Mouse (Mus musculus): Measurements from ENCODE around the gene Sco2. TPM values are rescaled to one million over a fixed set of nuclear protein-coding genes. Genes with fewer than 3 reads are reported as not detected.
A peak's percentile ranks its signal among the peaks of the same experiment; 100 is the strongest.

Gene Sco2
- polyA plus RNA-seq, 1 experiment from 2014 or later: 11.9 TPM

DNA sequence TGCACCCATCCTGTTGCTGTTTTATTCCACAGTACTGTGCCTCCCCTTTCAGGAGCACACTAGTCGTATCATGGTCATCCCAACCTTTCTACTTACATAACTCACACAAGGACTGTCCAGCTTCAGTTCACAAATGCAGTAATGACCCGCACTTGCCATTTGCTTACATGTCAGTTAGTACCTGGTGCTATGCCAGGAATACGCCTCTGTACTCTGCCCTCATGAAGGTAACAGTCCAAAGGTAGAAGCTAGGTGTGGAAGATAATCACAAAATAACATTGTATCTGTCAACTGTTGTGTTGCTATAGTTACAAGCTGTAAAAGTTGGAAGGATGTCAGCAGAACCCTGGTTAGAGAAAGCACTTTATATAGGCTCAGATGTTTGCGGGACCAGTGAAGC is 23.2 kb upstream of the Sco2 start:
- Histone ChIP-seq H3K4me3 (ENCODE audit: low read length) (no peak overlapping the region), H3K9me3 (replicated peaks; ENCODE audit: control insufficient read depth, low read length) (no peaks in the 10 kb centered on the region), H3K27ac (ENCODE audit: low read length) (no peak overlapping the region), H3K36me3 (ENCODE audit: control insufficient read depth, insufficient read depth) (no peaks in the 10 kb centered on the region), H3K27me3 (ENCODE audit: control insufficient read depth, insufficient read depth, low read length) (no peaks in the 10 kb centered on the region), H3K9ac (ENCODE audit: low read length) (no peak overlapping the region), H3K4me2 (ENCODE audit: low read depth, low read length) (no peak overlapping the region), H3K4me1 (ENCODE audit: control insufficient read depth, insufficient read depth, low read length) (no peaks in the 10 kb centered on the region)
- ATAC-seq (replicated peaks; ENCODE audit: extremely low read depth, insufficient read depth, low FRiP score): no peak
- WGBS: 81% methylated on average over 4 of the region's 4 CpGs

DNA sequence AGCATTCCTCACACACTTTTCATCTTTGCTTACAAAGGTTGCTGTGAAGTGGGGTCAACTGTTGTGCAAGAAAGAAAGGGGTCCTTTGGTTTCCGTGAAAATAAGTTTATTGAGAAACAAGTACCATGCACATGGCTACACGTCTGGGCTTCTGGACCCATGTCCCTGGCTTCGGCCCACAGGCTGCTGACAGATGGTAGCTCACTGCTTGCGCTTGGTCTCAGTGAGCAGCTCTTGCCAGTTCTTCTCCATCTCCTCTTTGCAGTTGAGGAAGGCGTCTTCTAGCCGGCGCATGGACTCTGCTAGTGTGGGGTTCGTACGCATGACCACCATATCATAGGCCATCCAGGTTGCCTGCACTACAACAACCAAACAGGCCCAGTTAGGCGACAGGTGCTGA is 16.4 kb upstream of the Sco2 start:
- H3K4me3 ChIP-seq (ENCODE audit: low read length): no peak overlapping the region
- H3K27ac ChIP-seq (ENCODE audit: low read length): no peak overlapping the region
- ATAC-seq (replicated peaks; ENCODE audit: extremely low read depth, insufficient read depth, low FRiP score): no peak
- no peak overlapping the region for H3K4me2 ChIP-seq (ENCODE audit: low read depth, low read length)
- no peaks in the 10 kb centered on the region for H3K4me1 ChIP-seq (ENCODE audit: control insufficient read depth, insufficient read depth, low read length)
- 87% methylated on average over 10 of the region's 10 CpGs for WGBS
- no peaks in the 10 kb centered on the region for H3K36me3 ChIP-seq (ENCODE audit: control insufficient read depth, insufficient read depth)
- no peaks in the 10 kb centered on the region for H3K9me3 ChIP-seq (replicated peaks; ENCODE audit: control insufficient read depth, low read length)
- peaks cover 5% of the 10 kb centered on the region; the same call in 1 of the 2 replicates for H3K27me3 ChIP-seq (ENCODE audit: control insufficient read depth, insufficient read depth, low read length)
- no peak overlapping the region for H3K9ac ChIP-seq (ENCODE audit: low read length)

DNA sequence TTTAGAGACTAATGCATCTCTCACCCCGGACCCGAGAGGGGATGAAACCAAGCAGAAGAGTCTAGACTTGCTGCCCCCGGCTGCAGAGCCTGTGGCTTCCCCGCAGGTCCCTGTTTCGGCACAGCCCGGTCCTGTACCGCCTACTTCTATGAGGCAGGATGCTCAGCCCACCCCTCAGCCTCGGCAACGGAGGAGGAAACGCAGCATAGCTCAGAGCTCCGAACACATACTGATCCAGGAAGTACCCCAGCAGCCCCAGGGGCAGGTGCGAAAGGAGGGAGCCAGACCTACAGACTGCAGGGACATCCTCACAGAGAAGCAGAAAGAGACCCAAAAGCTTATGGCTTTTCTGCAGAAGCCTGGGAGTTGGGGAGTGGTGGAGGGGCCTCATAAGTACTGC is 13.5 kb upstream of the Sco2 start:
- H3K27me3 ChIP-seq (ENCODE audit: control insufficient read depth, insufficient read depth, low read length): peaks cover 5% of the 10 kb centered on the region; the same call in 1 of the 2 replicates
- no peak overlapping the region for H3K9ac ChIP-seq (ENCODE audit: low read length)
- ATAC-seq (replicated peaks; ENCODE audit: extremely low read depth, insufficient read depth, low FRiP score): no peak; the same call in 1 of the 2 replicates
- no peak overlapping the region for H3K27ac ChIP-seq (ENCODE audit: low read length)
- no peaks in the 10 kb centered on the region for H3K9me3 ChIP-seq (replicated peaks; ENCODE audit: control insufficient read depth, low read length)
- H3K4me1 ChIP-seq (ENCODE audit: control insufficient read depth, insufficient read depth, low read length): no peaks in the 10 kb centered on the region
- 32% methylated on average over 12 of the region's 12 CpGs for WGBS
- H3K4me3 ChIP-seq (ENCODE audit: low read length): no peak overlapping the region
- no peaks in the 10 kb centered on the region for H3K36me3 ChIP-seq (ENCODE audit: control insufficient read depth, insufficient read depth)
- H3K4me2 ChIP-seq (ENCODE audit: low read depth, low read length): no peak overlapping the region

DNA sequence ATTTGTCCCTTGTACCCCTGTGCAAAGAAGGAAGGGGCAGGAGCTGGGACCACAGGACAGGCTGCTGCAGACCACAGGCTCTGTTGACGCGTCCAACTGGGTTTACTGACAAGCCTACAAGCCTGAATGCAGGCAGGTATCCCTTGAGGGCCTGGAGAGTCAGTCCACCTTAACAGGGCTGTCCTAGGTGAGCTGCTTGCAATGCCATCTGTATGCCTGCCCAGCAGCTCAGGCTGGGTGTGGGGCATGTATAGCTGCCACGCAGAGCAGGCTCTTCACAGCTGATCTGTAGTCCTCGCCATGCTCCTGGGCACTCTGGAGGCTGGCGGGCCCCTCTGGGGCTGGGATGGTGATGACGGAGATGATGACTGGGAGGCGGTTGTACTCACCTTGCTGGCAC is 11.0 kb upstream of the Sco2 start, which contains the start of gene Klhdc7b:
Gene Klhdc7b (plus strand): TSS at position 301 of the 400 bp plus-strand sequence.
- ATAC-seq (replicated peaks; ENCODE audit: extremely low read depth, insufficient read depth, low FRiP score): no peak
- Histone ChIP-seq H3K4me2 (ENCODE audit: low read depth, low read length) (no peak within 1 kb of the TSS), H3K9me3 (replicated peaks; ENCODE audit: control insufficient read depth, low read length) (no peaks in the 10 kb centered on the region), H3K27me3 (ENCODE audit: control insufficient read depth, insufficient read depth, low read length) (peaks cover 8% of the 10 kb centered on the region), H3K4me1 (ENCODE audit: control insufficient read depth, insufficient read depth, low read length) (0 out of 2 replicates have a peak, but pooled peaks cover under 1% of the 10 kb centered on the region), H3K9ac (ENCODE audit: low read length) (no peak within 1 kb of the TSS), H3K36me3 (ENCODE audit: control insufficient read depth, insufficient read depth) (no peaks in the 10 kb centered on the region), H3K4me3 (ENCODE audit: low read length) (no peak within 1 kb of the TSS), H3K27ac (ENCODE audit: low read length) (no peak within 1 kb of the TSS)
- WGBS: 72% methylated on average over 7 of the region's 7 CpGs

DNA sequence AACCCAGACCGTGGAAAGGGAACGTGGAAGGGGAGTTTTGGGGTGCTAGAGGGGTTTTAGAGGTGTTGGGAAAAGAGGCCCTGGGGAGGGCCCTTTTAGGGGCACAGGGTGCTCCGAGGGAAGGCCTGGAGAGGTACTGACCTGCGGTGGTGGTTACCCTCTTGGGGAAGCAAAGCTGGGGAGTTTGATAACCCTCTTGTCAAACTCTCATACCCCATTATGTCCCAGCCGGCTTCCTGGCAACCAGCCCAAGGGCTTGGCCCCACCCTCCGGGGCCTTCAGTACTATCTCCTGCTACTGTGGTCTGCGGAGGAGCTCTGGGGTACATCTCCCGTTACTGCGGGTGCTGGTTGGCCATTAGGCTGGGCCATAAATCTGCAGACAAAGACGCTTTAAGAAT is 5.8 kb upstream of the Sco2 start:
- peaks cover 35% of the 10 kb centered on the region for H3K27me3 ChIP-seq (ENCODE audit: control insufficient read depth, insufficient read depth, low read length)

DNA sequence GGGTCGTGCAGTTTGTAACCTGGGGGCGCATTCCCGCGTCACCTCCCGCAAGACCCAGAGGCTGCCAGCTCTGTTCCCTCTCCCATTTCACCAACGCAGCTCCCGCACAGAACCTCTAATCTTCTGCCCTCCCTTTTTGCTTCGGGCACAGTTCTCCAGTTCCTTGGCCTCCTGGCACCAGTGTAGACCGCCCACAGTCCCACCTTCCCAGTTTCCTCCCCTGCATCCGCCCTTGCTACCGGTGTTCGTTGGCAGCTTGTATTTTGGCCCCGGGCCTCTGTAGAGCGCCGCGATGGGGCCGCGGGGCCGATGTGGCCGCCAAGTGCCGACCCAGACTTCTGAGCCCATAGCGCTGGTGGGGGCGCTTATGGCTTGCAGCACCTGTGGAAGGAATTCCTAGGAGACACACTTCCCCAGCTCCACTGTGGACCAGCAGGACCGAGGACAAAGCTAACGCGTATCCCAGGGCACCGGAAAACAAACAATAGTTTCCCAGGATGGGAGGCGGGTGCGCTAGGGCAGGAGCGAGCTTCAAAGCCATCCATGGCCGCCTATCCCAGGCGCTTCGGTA is 5.3 kb upstream of the Sco2 start, which contains the start of gene Odf3b:
Gene Odf3b (minus strand): TSS at position 452 of the 571 bp plus-strand sequence.
- ATAC-seq (replicated peaks; ENCODE audit: extremely low read depth, insufficient read depth, low FRiP score): 0 out of 2 replicates have a peak, but pooled peaks have one; percentile 39
- Histone ChIP-seq H3K27me3 (ENCODE audit: control insufficient read depth, insufficient read depth, low read length) (peaks cover 35% of the 10 kb centered on the region), H3K36me3 (ENCODE audit: control insufficient read depth, insufficient read depth) (no peaks in the 10 kb centered on the region), H3K4me1 (ENCODE audit: control insufficient read depth, insufficient read depth, low read length) (peaks cover 19% of the 10 kb centered on the region), H3K4me3 (ENCODE audit: low read length) (peak within 1 kb of the TSS; percentile 57), H3K9ac (ENCODE audit: low read length) (peak within 1 kb of the TSS; percentile 62), H3K4me2 (ENCODE audit: low read depth, low read length) (peak within 1 kb of the TSS; percentile 84), H3K9me3 (replicated peaks; ENCODE audit: control insufficient read depth, low read length) (no peaks in the 10 kb centered on the region), H3K27ac (ENCODE audit: low read length) (no peak within 1 kb of the TSS)
- under 1% methylated on average over 28 of the region's 33 CpGs for WGBS

More for the DNA sequence above, 5.8 kb upstream of the Sco2 start:
- Histone ChIP-seq H3K27ac (ENCODE audit: low read length) (no peak overlapping the region), H3K4me1 (ENCODE audit: control insufficient read depth, insufficient read depth, low read length) (peaks cover 15% of the 10 kb centered on the region), H3K9ac (ENCODE audit: low read length) (peak overlapping the region; percentile 62), H3K4me2 (ENCODE audit: low read depth, low read length) (peak overlapping the region; percentile 84), H3K9me3 (replicated peaks; ENCODE audit: control insufficient read depth, low read length) (no peaks in the 10 kb centered on the region), H3K4me3 (ENCODE audit: low read length) (peak overlapping the region; percentile 57), H3K36me3 (ENCODE audit: control insufficient read depth, insufficient read depth) (no peaks in the 10 kb centered on the region)
- WGBS: 8% methylated on average over 10 of the region's 10 CpGs
- ATAC-seq (replicated peaks; ENCODE audit: extremely low read depth, insufficient read depth, low FRiP score): no peak

DNA sequence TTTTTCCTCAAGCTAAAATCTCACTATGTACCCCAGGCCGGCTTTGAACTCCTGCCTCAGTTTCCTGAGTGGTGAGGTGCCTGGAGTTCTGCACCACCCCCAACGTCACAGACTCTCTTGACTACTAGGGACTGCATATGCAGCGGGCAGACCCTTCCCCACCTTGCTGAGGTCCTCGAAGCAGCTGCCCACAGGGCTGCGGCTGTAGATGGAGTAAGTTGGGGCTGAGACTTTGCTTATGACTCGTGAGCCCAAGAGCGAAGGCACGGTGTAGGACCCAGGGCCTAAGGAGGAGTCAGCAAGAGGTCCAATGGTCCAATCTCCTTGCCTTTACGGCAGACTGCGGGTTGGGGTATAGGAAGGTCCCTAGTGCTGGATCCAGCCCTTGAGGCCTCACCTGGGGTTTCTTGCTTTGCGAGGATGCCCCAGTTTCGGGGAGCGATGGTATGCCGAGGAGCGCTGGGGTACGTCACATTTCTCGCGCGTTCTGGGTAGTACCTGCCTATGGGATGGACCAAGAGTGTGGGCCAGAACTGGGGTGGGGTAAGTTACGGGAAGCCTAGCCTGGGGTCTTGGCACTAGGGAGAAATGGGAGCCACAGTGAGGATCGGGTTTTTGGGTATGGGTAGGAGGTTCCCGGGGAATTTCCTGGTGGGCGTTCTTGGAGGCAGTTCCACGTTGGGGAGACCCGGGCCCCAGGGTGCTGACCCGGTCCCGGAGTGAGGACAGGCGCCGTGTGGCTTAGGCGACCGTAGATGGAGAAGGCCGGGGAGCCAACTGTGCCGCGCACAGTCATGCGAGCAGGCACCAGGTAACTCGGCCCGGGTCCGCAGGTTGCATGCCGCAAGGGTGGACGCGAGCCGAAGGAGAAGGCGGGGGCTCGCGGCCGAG is 4.5 kb upstream of the Sco2 start:
- peaks cover 35% of the 10 kb centered on the region for H3K27me3 ChIP-seq (ENCODE audit: control insufficient read depth, insufficient read depth, low read length)
- 16% methylated on average over 39 of the region's 46 CpGs for WGBS
- ATAC-seq (replicated peaks; ENCODE audit: extremely low read depth, insufficient read depth, low FRiP score): no peak
- peak overlapping the region; percentile 84 for H3K4me2 ChIP-seq (ENCODE audit: low read depth, low read length)
- H3K9me3 ChIP-seq (replicated peaks; ENCODE audit: control insufficient read depth, low read length): no peaks in the 10 kb centered on the region
- H3K9ac ChIP-seq (ENCODE audit: low read length): peak overlapping the region; percentile 62
- H3K27ac ChIP-seq (ENCODE audit: low read length): no peak overlapping the region
- peak overlapping the region; percentile 57 for H3K4me3 ChIP-seq (ENCODE audit: low read length)
- no peaks in the 10 kb centered on the region for H3K36me3 ChIP-seq (ENCODE audit: control insufficient read depth, insufficient read depth)
- H3K4me1 ChIP-seq (ENCODE audit: control insufficient read depth, insufficient read depth, low read length): peaks cover 21% of the 10 kb centered on the region

DNA sequence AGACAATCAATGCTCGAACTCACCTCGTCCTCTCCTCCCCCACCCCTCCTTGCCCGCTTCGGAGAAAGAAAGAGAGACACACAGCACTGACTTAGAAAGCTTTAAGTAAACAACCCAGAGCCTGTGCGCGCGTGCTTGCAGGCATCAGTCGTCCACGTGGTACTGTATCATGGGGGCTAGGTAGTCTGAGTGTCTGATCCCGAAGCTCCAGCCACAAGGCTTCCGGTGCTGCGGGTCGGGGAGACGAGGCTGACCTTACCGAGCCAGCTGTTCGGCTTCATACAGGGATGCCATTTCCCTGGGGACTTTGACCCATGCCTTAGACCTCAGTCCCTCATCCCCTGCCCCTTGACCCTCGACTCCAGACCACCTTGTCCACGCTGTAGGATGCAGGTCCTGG is 3.7 kb upstream of the Sco2 start:
- H3K9me3 ChIP-seq (replicated peaks; ENCODE audit: control insufficient read depth, low read length): no peaks in the 10 kb centered on the region
- 6% methylated on average over 18 of the region's 18 CpGs for WGBS
- H3K4me1 ChIP-seq (ENCODE audit: control insufficient read depth, insufficient read depth, low read length): peaks cover 28% of the 10 kb centered on the region
- peak overlapping the region; percentile 32; the same call in 1 of the 2 replicates for H3K4me2 ChIP-seq (ENCODE audit: low read depth, low read length)
- 0 out of 2 replicates have a peak overlapping the region, but pooled peaks have one; percentile 9 for H3K9ac ChIP-seq (ENCODE audit: low read length)
- no peak overlapping the region for H3K27ac ChIP-seq (ENCODE audit: low read length)
- H3K36me3 ChIP-seq (ENCODE audit: control insufficient read depth, insufficient read depth): peaks cover 1% of the 10 kb centered on the region
- peaks cover 35% of the 10 kb centered on the region for H3K27me3 ChIP-seq (ENCODE audit: control insufficient read depth, insufficient read depth, low read length)
- no peak for ATAC-seq (replicated peaks; ENCODE audit: extremely low read depth, insufficient read depth, low FRiP score)
- H3K4me3 ChIP-seq (ENCODE audit: low read length): peak overlapping the region; percentile 8; the same call in 1 of the 2 replicates

DNA sequence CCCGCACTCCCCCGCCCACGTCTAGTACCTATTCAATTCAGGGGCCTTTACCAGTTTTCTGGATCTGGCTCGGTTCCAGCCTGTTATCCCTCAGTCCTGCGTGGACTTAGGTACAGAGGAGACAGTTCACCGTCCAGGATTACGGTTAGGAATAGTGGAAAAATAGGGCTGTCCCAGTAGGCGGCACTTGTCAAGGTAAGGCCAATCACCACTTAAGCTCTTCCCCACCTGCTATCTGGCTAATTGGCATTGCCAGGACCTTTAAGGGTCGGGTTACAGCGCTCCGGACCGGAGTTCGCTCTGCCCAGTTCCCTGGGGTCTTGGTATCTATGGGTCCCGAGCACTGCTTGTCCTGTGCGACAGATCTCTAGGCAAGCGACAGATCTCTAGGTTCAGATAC is 3.3 kb upstream of the Sco2 start, which contains the start of gene Tymp:
Gene Tymp (minus strand): TSS at position 83 of the 400 bp plus-strand sequence.
- Histone ChIP-seq H3K9ac (ENCODE audit: low read length) (0 out of 2 replicates have a peak within 1 kb of the TSS, but pooled peaks have one; percentile 9), H3K36me3 (ENCODE audit: control insufficient read depth, insufficient read depth) (peaks cover 5% of the 10 kb centered on the region), H3K4me3 (ENCODE audit: low read length) (peak within 1 kb of the TSS; percentile 8; the same call in 1 of the 2 replicates), H3K4me2 (ENCODE audit: low read depth, low read length) (peak within 1 kb of the TSS; percentile 32; the same call in 1 of the 2 replicates), H3K4me1 (ENCODE audit: control insufficient read depth, insufficient read depth, low read length) (peaks cover 28% of the 10 kb centered on the region), H3K9me3 (replicated peaks; ENCODE audit: control insufficient read depth, low read length) (no peaks in the 10 kb centered on the region), H3K27ac (ENCODE audit: low read length) (no peak within 1 kb of the TSS), H3K27me3 (ENCODE audit: control insufficient read depth, insufficient read depth, low read length) (peaks cover 35% of the 10 kb centered on the region)
- WGBS: 23% methylated on average over 16 of the region's 16 CpGs
- ATAC-seq (replicated peaks; ENCODE audit: extremely low read depth, insufficient read depth, low FRiP score): no peak
